Mouse (Mus musculus): ENCODE results near the gene Mup21. TPM values are rescaled to one million over a fixed set of nuclear protein-coding genes. Genes with fewer than 3 reads are reported as not detected.
"Not testable (repeated sequence)": the region's sequence is repeated elsewhere in the genome, so short reads cannot be mapped to it uniquely, and the experiment has no call there.

The Mup21 gene
- total RNA-seq (2021): not detected
- long read RNA-seq, experiment 1: 0 reads
- long read RNA-seq, experiment 2: 0 reads

DNA sequence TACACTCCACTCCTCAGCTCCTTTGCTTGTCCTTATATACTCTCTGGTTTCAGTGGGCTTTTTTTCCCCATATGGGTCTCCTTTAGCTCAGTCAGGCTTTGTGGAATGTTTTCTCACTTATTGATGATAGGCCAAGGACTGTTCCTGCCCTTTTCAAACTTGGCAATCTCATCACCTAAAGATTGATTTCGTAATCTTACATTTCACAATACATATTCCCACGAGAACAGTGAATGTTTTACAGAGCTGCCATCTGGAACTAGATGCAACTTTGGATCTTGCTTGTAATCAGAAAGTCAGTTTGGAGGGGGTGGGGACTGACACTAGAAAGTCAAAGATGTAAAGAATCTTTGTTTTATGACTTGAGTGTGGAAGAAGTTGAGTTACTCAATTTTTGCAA, at the start of gene Mup21:
TSS of gene Mup21 (minus strand) at position 53 of the 400 bp plus-strand sequence.
- DNase-seq (ENCODE audit: low spot score in 2 of 2): no peak

DNA sequence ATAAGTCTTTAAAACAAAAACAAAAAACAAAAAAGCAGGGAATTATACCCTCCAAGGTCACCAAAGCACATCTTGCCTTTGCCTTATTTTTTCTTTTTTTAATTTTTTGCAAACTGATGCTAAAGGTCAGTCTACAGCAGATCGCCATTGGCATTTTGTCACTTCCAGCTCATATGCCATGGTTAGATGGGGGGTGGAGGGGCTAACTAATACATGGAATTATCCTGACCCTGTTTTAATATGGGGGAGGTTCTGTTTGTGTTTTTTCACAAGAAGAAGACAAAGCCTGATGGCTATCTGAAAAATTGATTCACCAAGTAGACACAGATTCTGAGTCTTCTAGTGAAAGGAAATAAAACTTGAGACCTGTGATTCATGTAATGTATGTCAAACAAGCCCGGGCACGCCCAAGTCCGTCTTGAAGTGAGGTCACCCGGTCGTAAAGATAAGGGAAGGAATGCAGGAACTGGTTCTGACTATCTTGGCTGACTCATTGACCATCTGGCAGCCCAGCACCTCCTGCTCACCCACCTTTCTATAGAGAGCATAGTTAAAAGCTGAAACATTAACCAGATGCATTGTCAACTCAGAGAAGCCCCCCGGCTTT, 49.4 kb upstream of the Mup21 start:
- no peak for DNase-seq (ENCODE audit: low spot score in 2 of 2)

DNA sequence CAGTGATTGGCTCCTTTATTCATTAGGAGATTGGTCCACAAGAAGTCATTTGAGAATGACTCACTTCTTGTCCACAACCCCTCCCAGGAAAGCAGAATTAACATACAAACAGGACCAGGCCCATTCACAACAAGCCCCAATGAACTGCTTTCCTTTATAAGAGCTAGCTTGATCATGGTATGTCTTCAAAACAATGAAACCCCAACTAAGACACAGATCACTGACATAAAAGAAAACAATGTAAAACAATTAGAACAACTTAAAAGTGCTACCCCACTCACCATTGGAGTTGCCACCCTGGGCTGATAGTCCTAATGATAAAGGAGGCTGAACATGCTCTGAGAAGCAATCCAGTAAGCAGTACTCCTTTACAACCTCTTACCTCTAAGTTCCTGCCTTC, 38.1 kb upstream of the Mup21 start:
- DNase-seq (ENCODE audit: low spot score in 2 of 2): no peak

DNA sequence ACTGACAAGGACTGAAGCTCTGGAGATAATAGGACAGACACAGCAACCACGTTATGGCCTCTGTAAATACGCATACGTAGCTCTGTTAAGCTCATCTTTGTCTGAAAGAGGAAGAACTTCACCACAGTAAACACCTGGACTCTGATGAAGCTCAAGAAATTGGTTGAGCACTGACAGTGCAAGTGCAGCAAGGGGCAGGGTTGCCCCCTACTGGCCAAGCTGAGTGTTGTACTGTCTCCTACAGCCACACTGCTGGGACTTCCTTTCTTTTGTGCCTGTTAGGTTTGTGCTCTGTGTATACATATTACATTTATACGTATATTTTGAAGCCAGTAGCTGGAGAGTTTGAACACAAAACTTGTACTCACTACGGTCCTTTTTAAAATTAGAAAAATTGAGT, 26.6 kb upstream of the Mup21 start:
- DNase-seq (ENCODE audit: low spot score in 2 of 2): peak; percentile 20 to 41

DNA sequence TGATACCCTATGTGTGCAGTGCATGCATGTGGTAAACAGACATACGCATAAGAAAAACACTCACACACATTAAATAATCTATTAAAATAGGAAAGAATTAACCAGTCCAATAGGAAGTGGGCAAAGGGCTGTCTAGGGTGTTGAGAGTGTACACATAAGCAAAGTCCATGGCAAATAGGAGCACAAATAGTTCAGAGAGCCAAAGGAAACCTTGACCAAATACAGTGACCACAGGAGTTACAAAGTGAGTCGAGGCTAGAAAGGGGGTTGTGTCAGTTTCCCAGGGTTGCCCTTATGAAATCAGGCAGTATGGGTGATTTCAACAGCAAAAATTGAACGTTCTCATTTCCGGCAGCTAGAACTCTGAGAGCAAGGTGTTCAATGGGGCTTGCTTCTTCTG, 23.8 kb upstream of the Mup21 start:
- DNase-seq (ENCODE audit: low spot score in 2 of 2): no peak

DNA sequence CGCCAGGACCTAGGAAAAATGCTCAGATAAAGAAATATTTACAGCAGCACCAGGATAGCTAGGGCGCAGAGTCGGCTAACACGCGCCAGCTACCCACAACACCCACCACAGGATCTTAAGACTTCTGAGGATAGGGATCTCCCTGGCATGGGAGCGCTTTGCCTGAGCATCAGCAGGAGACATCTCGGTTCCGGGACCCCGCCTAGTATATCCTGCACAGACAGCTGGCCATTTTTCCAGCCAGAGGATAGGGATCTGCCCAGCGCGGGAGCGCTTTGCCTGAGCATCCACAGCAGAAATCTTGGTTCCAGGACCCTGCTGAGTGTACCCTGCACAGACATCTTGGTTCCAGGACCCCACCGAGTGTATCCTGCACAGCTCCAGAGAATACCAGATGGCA, 17.0 kb upstream of the Mup21 start:
- DNase-seq (ENCODE audit: low spot score in 2 of 2): not testable (repeated sequence)

DNA sequence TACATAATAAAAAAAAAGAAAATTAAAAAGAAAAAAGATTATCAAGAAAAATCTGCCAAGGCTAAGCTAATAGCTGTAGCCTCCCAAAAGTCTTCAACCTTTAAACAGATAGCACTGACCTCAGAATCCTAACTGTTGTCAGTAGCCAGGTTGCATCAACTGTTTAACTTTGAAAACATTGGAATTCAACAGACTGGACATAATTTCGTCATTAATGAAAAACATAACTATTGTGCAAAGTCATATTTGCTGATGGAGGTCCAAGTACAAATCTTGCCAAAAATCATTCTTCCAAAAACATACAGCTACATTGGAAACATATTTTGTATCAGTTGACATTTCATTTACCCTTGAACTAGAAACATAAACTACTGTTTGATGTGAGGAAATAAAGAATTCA, 7.7 kb upstream of the Mup21 start:
- DNase-seq (ENCODE audit: low spot score in 2 of 2): no peak

DNA sequence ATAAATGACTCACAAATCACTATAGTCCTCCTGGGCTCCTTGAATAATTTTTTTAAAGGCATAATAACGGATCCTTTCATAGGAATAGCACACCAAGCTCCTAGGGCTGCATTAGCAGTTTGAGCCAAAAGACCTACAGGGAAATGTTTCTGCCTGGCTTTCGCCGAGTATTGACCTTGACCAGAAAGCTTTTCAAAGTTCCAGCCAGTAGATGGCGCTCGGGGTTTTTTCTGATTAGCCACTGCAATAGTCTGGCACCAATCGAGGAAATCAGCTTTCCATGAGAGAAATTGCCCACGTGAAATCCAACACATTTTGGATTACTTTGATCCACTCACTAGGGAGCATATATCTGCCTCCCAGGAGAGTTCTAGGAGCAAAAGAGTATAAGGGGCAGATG, 17.0 kb downstream of the Mup21 start:
- DNase-seq (ENCODE audit: low spot score in 2 of 2): peak; percentile 39 to 60

DNA sequence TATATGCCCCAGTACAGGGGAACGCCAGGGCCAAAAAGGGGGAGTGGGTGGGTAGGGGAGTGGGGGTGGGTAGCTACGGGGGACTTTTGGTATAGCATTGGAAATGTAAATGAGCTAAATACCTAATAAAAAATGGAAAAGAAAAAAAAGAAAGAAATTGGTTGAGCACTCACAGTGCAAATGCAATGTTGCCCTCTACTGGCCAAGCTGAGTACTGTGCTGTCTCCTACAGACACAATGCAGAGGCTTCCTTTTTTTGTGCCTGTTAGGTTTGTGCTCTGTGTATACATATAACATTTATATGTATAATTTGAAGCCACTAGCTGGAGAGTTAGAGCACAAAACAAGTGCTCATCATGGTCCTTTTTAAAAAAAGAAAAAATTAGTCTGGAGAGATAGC, 47.3 kb downstream of the Mup21 start:
- DNase-seq (ENCODE audit: low spot score in 2 of 2): peak; percentile 17 to 45

Other genes with a start within 250 kb of the Mup21 start
- not detected for gene Mup20, start 96.7 kb downstream of the Mup21 start, total RNA-seq (2021)
- gene Mup3, start 63.5 kb downstream of the Mup21 start, total RNA-seq (2021): not detected
- 10 to 100 TPM; 21.4 to 21.7 TPM for gene Zfp37, start 80.2 kb upstream of the Mup21 start, total RNA-seq (2021)
- 1 to 10 TPM; 8.5 to 8.7 TPM for gene Slc31a2, start 111.7 kb upstream of the Mup21 start, total RNA-seq (2021)
- gene Fkbp15, start 209.7 kb upstream of the Mup21 start, total RNA-seq (2021): 10 to 100 TPM; 32.8 to 33.2 TPM
- gene Slc31a1, start 209.9 kb upstream of the Mup21 start, total RNA-seq (2021): 10 to 100 TPM; 10.7 to 11.3 TPM

All from left cerebral cortex, adult 18-20 months (tissue).